Mouse (Mus musculus) left cerebral cortex, adult 18-20 months (tissue): ENCODE measurements around the gene Zglp1. TPM values are rescaled to one million over a fixed set of nuclear protein-coding genes. Genes with fewer than 3 reads are reported as not detected.

Experiments
- DNase-seq, 2 experiments: peaks; one replicate each; pipeline ENCODE4 v3.0.0; 2021 to 2022; ENCODE audit warnings: low spot score in 2 of 2, mixed read lengths in 1 of 2
- long read RNA-seq, 2 experiments: library from polyadenylated mRNA; stranded (forward); transcript quantifications; one replicate each; pipeline ENCODE4 v2.0.0; 2021
- total RNA-seq, 2 experiments: library from RNA; stranded (reverse); gene quantifications; 2 replicates each; pipeline ENCODE4 v1.2.3; 2021

The Zglp1 gene
- not detected for total RNA-seq
- long read RNA-seq, experiment 1: 0 reads
- long read RNA-seq, experiment 2: 0 reads

DNA sequence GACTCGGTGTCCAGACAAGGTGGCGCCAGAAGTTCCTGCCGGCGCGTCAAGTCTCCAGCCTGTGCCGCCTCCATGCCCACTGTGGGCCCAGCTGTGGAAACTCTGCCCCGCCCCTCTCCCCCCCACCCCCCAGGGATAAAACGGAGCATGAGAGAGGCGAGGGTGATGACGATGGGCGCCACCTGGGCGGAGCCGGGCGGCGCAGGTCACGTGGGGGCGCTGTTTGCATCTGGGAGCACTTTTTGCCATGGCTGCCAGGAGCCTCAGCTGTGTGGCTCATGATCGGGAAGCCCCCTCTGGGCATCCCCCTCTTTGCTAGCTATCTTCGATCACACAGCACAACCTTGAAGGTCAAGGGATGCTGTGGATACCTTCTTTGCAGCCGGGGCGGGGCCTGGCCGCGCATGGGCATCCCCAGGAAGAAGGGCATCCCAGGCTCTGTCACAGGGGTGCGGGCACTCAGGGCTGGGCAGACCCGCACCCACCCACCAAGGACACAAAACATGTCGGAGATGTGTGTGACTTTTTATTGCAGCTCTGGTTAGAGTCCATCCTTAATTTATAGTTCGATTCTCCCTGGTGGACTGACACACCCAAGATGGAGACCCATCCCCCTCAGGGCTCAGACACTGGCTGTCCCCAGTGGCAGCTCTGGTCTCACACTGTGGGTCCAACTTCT is at the start of gene Zglp1:
TSS of gene Zglp1 (minus strand) at position 88 of the 679 bp plus-strand sequence.
- DNase-seq: no peak

DNA sequence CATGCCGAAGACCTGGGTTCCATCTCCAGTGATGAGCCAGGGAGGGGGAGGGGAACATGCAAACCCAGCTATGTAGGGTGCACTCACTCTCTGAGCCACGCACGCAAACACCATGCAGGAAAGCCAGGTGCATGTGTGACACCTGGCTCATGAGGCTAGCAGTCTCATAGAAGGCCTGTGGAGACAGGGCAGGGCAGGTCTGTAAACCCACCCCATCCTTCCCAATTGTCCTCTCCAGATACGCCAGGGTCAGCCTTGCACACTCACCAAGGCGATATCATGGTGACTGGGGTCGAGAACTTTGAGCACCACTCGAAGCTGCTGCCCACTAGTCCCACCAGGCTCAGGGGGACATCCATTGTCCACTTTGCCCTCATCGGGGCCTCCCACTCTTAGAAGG is 48.2 kb upstream of the Zglp1 start:
- no peak for DNase-seq

DNA sequence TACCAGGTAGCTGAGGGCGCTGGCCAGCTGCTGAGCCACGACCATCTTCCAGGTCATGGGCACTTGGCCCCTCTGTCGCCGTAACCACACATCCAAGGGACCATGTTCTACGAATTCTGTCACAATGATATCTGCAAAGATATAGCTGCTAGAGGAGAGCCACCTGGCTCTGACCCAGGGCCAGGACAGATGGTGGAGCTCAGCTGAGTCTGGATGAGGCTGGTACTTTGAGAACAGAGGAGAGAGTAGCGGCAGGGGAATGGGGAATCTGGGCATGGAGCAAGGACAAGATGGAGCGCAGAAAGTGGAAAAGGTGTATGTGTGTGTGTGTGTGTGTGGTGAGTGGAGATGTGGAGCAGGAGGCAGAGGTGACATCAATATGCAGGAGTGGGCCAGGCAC is 47.3 kb upstream of the Zglp1 start:
- no peak for DNase-seq

DNA sequence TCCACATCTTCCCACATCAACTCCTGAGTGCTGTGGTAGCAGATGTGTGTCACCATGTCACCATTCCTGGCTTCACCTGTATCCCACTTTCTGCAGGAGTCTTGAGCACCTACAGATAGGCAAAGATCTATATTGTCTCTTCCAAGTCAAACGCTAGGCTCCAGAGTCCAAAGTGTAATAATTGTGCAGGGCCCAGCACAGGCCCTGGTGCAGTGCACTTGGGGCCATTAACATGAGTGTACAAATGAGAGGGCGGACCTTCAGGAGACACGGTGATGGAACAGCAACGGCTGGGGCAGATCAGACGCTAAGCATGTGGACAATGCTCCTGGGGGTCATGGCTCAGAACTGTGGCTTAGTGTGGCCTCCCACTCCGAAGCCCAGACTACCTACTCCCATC is 46.9 kb upstream of the Zglp1 start:
- DNase-seq: no peak

DNA sequence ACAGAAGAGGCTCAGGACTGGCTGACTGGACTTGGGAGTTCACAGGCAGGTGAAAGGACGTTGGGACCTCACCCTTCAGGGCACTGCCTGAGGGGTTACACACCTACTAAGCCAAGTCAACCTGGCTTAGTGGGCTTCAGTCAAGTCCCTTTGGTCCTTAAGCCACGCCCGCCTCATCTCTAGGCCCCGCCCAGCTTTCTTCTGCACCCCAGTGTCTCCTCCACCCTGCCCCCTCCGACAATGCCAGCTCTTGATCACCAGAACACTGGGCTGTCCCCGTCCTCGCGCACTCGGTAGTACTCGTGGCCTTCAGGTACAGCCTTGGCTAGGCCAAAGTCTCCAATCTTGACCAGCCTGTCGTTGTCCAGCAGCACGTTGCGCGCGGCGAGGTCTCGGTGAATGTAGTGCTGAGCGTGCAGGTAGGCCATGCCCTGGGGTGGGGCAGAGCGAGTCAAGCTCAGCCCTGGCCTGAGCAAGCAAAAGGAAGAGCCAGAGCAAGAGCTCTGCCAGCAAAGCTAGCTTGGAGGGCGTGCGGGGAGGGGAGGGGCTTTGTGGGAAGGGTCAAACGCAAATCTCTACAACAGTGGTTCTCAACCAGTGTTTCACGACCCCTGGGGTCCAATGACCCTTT is 40.8 kb upstream of the Zglp1 start:
- DNase-seq: no peak

DNA sequence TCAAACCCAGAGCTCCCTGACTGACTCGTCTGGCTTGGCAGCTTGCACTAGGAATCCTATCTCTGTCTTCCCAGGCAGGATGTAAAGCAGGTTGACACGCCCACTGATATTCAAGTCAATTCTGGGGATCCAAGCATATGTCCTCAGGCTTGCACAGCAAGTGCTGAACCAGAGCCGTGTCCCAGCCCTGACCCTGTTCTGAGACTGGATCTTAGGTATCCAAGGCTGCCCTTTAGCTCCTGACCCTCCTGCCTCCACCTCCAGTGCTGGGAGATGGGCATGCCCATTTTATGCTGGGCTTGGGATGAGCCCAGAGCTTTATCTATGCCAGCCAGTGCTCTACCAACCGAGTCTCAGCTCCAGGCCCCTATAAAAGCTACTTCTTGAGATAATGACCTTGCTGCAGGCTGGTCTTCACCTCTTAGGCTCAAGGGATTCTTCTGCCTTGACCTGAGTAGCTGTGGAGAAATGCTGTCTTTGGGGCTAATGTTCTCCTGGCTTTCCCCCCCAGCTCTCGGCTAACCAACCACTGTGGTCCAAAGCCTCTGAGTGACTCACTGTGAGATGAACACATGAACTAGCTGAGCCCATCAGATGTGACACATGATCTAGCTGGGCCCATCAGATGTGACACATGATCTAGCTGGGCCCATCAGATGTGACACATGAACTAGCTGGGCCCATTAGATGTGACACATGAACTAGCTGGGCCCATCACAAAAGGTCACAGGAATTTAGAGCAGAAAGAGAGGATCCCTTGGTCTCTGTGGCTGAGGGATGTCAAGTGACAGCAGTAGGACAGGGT is 39.1 kb upstream of the Zglp1 start:
- DNase-seq: peak in 1 of 2 experiments; percentile 31

DNA sequence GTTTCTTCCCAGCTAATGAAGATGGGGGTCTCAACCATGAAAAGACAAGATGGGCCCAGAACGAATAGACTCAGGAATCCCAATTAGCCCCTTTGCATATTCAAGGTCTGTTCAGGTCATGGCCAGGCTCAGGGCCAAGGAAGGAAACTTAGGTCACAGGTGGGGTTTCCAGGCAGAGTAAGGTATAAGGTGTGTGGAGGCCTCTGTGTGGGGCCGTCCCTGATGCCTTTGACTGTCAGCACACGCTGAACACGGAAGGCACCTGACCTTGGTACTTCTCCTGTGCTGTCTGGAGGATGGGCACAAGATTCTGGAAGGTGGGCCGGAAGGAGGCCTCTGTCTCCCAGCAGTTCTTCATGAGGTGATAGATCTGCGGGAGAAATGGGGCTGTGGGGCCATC is 37.9 kb upstream of the Zglp1 start:
- no peak for DNase-seq

DNA sequence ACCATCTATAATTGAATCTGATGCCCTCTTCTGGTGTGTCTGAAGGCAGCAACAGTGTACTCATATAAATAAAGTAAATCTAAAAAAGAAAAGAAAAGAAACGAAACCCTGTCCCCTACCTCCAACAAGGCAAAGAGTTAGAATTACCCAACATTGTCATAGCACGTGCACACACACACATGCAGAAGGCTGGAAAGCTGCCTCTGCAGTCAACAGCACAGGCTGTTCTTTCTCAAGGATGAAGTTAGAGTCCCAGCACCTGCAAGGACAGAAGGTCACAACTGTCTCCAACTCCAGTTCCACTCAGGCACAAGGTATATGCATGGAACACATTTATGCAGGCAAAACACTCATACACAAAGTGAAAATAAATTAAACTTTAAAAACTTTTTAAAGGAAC is 35.2 kb upstream of the Zglp1 start:
- no peak for DNase-seq

DNA sequence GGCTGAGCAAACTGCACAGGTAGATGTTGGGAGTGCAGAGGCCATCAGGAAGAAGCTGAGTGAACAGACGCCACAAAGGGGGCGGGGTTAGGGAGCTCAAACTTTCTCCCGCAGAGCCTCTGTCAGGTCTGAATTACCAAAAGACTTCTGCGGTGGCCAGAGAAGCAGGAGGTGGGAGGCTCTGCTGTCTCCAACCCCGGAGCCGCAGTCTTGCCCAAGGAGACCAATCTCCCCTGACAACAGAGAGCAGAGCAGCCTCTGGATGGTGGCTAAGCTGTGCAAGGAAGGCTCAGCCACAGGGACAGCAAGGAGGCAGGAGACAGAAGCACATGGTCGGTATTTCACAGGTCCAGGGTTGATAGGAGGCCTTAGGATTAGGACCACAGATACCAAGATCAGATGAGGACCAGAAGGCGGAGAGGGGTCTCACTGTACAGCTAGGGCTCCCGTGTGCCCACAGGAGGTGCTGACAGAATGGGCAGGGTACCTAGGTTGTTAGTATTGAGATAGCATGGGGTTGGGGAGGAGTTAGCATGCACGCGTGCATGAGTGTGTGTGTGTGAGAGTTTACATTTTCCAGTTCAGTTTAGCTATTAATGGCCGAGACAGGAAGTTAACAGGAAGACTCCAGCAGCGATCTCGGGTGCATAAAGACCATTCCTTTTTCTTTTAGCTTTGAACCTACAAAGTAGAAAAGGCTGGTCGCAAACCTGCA is 33.7 kb upstream of the Zglp1 start:
- DNase-seq: no peak

DNA sequence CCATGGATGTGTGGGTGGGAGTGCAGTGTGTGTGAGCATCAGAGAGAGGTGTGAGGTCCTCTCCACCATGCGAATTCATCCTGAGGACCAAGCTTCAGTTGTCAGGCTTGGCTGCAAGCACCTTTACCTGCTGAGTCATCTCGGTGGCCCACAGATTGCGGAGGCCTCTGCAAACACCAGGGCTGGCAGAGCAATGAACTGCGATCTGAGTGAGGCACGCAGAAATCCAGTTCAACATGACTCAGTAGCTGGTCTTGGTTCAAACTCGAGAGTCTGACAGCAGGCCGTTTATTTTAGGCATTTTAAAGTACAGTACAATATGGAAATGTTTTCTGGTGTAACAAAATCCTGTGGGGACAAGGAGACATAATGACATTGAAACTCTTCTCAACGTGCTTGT is 30.9 kb upstream of the Zglp1 start:
- peak; percentile 70 to 79 for DNase-seq

DNA sequence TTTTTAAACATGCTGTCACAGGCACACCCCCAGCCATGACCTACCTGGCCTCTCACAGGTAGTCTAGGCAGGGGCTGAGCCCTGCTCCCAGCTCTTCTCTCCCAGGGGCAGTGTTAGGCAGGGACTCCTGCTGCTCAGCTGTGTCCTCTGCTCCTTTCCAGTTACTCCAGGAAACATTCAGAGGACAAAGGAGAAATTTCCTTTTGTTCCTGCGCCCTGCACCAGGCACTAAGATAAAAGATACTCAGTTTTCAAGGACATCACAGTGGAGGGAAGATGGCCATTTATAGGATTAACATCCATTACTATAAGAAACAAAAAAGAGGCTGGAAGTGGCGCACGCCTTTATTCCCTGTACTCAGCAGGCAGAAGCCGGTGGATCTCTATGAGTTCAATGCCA is 29.1 kb upstream of the Zglp1 start:
- DNase-seq: no peak

DNA sequence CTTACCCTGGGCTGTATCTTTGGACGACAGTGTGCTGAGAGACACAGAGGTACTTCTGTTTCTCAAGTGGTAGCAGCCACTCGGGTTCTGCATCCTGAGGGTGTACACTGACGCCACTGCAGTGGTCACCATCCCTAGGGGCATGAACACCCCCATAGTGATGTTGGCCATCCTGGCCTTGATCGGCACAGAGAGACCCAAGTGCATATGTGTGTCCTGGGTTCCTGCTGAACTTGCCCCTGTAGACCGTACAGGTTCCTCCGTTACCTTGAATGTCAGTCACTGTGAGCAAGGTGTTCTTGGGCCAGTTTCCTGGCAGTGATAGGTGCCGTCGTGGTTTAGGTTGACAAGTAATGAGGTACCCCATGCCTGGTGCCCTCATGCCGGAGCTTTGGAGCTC is 26.5 kb upstream of the Zglp1 start:
- DNase-seq: no peak

DNA sequence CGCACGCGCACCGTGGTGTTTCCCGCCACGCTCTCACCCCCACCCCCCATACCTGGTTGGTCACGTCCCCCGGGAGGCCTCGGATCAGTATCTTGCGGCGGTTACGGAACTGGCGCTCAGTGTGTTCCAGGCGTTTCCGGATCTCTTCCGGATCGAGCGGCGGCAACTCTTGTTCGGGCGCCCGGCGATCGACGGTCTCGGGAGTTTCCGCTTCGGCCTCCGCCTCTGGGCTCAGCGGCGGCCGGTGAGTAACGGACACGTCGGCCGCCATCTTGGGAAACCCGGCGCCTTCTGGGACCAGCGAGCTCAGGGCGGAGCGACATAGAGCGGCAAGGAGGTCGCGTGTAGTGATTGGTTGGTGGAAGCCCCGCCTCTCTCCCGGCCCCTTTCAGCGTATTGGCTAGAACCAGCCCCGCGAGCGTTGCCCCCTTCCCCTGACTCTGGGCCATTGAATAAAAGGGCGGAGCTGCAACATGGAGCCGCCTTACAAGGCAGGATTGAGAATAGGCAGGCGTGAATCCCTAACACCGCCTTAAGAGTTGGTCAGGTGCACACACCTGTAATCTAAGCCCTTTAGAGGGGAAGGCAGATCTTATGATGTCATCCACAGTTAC is 24.9 kb upstream of the Zglp1 start, which contains the start of the genes Gm38431 and Raver1:
TSS of gene Gm38431 (minus strand) at position 291 of the 614 bp plus-strand sequence.
TSS of gene Raver1 (minus strand) at position 302 of the 614 bp plus-strand sequence.
- peak; percentile 94 to 98 for DNase-seq

DNA sequence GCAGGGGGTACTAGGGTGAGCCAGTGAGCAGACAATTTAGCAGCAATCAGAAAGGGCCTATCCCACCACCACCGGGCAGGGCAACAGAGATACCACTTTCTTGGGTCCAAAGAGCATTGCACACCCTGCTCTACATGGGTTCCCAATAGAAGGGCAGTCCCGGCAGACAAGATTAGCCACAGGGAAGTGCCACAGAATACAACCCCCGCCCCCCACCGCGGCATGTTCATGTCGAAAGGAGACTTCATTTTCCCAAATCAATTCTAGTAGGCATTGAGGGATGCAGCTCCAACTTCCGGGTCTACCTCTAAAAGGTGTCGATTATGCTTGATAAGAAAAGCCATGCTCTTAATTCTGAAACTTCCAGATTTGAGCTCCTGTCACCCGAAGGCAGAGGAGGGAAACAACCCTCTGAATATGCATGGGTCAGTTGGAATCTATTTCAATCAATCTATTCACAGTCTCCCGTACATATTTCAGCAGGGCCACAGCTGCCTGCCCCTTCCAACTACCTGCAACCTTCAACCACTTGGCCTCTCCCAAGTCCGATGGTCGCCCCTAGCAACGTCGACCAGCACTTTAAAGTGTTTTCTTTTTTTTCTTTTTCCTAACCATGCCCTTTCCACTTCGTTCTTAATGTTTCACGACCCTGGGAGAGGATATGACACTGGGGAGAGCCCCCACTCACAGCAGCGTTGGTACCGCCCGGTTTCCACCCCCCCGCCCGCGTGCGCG is 24.2 kb upstream of the Zglp1 start:
- DNase-seq: no peak

DNA sequence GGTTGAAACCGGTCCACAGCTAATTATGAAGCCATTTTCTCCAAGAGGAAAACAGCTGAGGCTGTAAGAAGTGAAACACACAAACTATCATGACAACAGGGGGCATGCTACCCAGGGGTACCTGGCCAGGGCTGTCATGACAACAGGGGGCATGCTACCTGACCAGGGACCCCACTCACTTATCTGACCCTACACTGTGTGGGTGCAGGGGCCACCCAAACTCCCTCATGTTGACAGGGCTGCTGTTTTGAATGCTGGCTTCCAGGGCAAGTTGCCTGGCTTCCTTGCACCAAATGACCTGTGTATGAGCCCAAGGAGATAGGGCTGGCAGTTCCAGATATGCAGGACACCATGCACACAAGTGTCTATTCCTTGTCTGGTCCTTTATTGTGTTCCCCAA is 23.6 kb upstream of the Zglp1 start:
- no peak for DNase-seq

DNA sequence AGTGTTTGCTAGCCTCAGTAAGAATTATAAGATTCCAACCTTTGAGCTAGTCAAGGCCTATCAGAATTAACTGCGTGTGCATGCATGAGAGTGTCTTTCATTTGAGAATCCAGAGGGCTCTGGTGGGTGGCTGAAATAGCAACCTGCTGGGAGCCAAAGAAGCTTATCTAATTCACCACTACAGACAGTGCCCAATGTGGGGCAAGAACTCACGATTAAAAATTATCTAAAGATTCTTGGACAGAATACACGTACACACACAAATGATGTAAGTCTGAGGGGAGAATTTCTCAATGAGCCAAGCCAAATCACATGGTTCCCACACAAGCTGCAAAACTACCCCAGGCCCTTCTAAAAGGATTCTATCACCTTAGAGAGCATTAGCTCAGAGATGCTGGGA is 16.4 kb upstream of the Zglp1 start:
- DNase-seq: no peak

DNA sequence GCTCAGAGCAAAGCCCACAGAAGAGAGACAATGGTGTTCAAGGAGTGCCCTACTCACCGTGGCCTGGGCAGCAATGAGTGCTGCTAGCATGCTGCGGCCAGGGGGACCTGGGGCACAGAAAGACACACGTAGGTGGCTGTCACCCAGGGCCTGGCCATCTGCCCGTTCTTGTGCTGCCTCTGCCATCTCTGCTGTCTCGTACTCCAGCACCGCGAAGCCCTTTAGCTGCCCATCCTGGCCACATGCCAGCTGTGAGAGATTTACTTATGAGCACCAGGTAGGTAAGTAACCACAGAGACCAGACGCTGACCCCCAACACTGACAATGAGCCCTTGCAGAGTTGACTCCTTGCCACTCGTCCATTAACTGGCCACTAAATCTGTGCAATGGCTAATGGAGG is 14.2 kb upstream of the Zglp1 start:
- DNase-seq: no peak

DNA sequence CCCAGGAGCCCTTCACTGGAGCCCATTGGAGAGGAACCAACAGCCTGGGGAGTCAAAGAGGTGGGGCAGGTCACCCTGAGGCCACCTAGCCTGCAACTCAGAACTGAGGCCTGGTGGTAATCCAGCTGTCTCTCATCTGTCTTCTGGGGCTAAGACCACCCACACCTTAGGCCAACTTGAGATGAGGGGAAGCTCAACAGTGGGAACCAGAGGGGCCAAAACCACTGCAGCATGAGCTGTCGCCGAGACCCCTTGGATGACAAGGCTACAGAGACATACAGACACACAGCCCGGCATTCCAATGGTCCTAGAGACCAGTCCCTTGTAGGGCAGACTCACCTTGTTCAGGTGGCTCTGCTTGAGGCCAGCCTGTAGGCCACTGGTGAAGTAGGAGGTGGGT is 8.7 kb upstream of the Zglp1 start:
- DNase-seq: no peak

DNA sequence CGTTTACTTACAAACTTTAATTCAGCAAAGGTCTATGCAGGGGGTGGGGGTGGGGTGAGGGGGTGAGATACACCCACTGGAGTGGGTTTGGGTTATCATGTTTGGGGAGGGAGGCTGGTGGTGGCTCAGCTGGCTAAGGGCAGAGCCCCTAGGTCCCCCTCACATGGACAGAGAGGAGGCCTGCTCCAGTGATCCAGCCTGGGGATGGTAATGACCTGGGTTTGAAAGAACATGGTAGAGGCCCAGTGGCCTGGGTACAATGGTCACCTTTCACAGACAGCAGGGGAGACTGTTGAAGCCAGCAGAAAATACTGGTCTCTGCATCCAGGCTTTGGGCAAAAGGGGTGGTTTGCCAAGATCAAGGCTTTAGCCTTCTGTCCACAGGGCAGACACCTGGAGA is 7.3 kb upstream of the Zglp1 start:
- DNase-seq: no peak
